Mouse (Mus musculus): Measurements from ENCODE around the gene Il2rb.

GRCm38 (mm10) chr15:78435681-78436080 is 59.4 kb downstream of the Il2rb start:
- TF ChIP-seq CTCF (IDR thresholded peaks at IDR 0.05 in 2 of 3, conservative IDR thresholded peaks at IDR 0.05 in 1 of 3; ENCODE audit: control insufficient read depth in 1 of 3, insufficient read depth in 1 of 3, low read depth in 2 of 3, low read length in 3 of 3, poor library complexity in 1 of 3, severe bottlenecking in 1 of 3) (no peak), JUND (IDR thresholded peaks at IDR 0.05; ENCODE audit: low read depth, low read length) (no peak), POLR2A (IDR thresholded peaks at IDR 0.05; ENCODE audit: control insufficient read depth in 1 of 2, insufficient read depth in 1 of 2, low read depth in 1 of 2, low read length in 2 of 2, poor library complexity in 1 of 2) (no peak), ZMIZ1 (IDR thresholded peaks at IDR 0.05; ENCODE audit: low read depth, low read length) (no peak)

Measured in MEL (cell line).